Mouse (Mus musculus) right cerebral cortex, postnatal 36 days (tissue): ENCODE measurements at regions not wholly inside any gene's neighbourhood (a gene's known extent, or its start where the extent isn't known, plus 50 kb on each side); places are given as distances from the start of the nearest gene placed in this dataset.

Source experiments
- DNase-seq, 2 experiments: peaks; one replicate each; pipeline ENCODE4 v3.0.0; 2022; ENCODE audit warnings: low spot score in 2 of 2, mixed read lengths in 1 of 2

DNA sequence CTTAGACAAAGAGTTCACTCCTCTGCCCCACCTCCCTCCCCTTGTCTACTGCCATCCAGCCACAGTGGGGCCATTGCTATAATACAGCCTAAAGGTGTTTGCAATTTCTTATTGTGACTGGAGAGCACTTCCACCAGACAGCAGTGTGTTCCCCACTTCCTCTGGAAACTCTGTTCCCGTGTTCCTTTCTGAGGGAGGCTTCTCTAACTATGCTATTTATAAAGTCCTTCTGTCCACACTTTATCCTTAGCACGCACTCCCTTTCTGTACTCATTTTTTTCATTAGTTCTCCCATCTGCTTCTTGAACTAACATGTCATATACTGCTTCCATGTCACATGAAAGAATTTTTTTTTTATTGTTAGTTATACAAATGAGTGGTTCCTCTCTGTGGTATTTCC lies 52.0 kb upstream of the 4930432M17Rik start:
- DNase-seq = no peak

DNA sequence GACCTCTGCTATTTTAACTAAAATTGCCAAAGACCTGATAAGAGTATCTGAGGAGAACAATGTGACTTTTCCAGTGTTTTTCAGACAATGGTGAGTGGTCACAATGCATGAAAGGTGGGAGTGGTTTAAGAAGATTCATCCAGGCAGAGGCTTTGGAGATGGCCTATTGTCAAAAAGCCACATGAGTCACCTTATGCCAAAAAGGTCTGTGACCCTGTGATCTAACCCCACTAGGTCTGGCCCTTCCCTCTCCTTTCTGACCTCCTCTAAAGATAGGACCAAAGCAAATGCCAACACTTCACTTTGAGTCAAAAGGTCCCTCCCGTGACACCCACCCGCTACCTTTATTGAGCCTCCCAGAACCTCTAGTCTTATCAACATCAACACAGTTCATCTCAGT lies 52.4 kb upstream of the 4930432M17Rik start:
- DNase-seq = no peak

DNA sequence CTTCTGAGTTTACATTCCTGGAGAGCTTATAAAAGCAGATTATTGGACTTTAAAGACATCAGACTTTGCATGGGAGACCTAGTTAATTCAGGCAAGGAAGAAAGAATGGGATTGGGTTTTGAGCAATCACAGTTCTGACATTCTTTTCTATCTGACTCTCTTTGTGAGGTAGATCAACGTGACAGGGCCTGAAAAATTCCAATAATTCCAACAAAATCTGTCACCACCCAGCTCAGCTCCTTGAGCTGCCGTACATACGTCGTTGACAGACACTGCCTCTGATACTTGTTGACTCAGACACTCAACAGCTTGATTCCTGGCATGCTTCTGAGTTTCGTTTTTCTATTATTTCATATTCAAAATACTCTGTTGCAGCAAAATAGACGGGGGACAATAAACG lies 53.2 kb upstream of the 4930432M17Rik start:
- no peak for DNase-seq

DNA sequence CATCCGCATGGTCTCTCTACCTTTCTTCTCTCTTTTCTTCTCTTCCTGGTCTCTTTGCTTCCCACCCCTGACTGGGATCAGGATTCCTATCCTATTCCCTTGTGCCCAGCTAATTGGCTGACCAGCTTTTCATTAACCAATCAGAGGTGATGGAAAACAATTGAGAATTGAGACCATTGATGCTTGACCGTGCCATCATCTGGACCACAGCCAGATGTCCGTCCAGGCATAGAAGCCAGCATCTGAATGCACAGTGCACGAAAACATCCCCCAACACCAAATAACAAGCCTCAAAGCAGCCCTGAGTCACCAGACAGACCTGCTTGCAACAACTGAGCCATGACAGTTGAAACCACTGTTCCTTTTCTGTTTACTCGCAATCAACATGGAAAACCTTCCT lies 54.5 kb upstream of the 4930432M17Rik start:
- no peak for DNase-seq

DNA sequence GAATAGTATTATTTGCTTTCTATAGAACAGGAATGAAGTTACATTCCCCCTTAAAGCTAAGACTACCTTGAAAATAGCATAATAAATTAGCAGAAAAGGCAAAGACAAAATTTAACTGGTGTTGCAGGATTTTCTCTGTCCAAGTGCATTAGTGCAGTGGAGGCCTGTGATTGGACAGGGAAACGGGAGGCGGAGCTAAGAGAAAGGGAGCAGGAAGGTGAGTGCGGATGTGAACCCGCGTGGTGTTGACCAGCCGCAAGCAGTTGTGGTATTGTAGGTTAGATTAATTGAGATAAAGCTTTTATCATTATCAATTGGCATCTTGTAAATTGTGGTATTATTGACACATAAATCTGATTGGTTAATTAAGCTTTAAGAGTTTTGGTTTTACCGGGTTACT lies 55.8 kb upstream of the 4930432M17Rik start:
- no peak for DNase-seq

DNA sequence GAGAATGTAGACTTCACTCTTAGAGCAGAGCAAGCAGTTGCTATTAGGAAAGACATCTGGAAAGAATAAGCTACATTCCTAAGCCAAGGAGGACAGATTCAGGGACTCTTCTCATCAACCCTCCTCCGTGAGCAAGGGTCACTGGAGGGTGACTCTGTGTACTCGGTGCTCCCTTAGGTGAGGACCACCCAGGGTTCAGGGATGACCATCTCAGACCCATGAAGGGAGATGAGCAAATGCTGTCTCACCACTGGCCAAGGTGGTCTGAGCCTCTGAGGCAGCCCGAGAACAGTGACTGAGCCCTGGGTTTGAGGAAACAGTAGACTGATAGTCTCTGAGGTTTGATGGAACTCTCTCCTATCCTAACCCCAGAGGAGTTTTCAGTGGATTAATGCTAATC lies 57.3 kb upstream of the 4930432M17Rik start:
- DNase-seq = no peak

DNA sequence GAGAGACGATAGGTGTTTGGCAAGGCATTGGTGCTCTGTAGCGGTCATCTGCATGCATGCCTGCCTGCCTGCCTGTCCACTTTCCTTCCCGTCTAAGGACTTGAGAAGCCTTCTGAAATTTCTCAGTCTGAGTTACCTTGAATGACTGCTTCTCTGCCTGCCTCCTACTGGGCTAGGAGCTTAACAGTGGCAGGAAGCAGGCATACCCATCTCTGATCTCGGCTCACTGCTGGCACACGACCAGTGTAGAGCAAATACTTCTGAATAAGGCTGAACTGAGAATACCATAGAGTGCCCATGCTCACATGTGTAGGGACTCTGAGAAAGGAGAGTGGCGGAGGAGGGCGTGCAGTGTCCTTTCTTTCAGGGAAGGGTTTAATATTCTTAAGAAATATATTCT lies 60.7 kb upstream of the 4930432M17Rik start:
- DNase-seq = no peak

DNA sequence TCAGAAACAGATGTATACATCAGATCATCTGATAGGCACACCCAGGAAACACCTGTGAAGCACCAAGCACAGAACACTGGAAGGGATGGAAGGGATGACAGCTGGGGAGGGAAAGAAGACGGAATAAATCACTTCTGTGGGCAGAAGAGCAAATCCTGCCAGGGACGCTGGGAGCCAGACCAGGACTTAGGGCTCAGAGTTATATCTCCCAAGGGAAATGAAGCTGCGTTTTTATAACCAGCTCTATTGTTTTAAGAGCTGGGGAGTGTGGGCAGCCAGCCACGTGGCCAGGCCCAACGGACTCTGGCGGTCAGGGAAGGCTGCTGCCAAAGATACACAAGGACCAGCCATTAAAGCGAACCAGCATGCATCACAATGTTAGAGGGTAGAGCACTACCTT lies 61.5 kb upstream of the 4930432M17Rik start:
- DNase-seq = no peak

DNA sequence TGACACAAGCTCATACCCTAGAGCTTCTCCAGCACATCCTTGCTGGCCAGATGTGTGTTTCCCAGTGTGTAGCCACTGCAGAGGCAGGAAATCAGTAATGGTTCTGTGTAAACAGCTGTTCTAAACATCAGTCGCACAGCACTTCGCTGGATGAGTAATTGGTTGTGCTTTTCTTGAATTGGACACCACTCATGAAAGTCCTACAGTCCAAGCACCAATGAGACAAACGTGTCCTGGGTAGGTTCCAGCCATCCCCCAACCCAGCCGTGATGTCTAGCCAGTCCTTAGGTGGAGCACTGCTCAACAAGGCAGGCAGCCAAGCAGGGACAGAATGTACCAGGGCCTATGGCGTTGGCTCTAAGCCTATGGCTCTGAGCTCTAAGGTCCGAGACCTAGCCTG lies 65.8 kb upstream of the 4930432M17Rik start:
- no peak for DNase-seq

DNA sequence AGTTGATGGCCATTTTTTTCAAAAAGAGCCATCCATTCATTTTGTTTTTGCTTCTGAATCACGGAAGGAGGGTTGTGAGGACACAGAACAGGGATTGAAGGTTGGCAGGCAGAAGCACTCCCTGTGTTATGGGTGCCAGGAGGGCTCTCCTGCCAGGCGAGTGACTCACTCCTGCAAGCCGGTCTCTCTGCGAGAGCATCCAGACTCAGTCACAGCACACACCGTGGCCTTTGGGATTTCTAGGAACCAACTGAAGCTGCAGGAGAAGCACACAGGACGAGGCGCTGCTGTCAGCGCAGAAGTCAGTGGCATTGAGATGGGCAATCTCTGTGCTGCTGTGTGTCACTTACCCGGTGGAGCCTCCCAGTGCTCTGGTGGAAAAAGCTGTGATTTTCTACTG lies 66.5 kb upstream of the 4930432M17Rik start:
- no peak for DNase-seq

DNA sequence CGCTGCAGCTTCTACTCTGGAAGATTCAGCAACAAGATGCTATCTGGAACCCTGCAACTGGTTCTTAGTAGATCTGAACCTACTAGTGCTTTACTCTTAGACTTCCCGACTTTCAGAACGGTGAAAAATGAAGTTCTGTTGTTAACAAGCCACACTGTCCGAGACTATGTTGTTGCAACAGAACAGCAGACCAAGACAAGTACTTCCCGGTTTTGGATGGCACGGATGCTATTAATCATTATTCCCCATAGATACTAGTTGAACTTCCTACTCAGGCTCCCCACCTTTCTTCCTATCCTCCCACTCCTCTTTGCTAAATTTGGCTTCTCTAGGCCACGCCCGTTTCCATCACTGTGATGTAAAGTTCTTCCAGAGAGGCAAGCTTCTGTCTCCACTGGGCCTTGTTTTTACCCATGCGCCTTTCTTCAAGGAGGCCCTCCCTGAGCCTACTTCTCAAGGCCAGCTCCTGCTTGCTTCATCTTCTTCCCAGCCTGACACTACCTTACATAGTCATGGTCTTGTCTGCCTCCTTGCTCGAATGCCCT lies 67.7 kb upstream of the 4930432M17Rik start:
- no peak for DNase-seq

DNA sequence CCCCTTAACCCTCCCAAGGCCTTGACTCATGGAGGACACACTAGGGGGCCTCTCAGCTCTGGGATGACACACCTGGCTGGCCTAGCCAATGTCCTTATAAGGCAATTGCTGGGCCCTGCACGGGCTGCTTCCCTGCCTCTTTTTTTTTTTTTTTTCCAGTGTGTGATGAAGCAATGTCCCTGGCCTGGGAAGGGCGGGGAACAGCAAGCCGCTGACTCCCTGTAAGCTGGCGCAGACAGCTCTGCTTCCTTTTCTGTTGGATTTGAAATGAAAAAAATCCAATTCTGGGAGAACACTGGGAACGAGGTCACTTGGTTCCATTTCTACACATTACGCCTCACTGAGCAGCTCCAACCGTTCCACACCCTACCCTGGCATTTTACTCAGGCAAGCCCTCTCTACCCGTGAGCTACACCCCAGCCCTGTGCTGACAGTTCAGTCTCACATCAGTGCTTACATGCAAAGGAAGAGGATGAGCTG lies 68.4 kb upstream of the 4930432M17Rik start:
- DNase-seq = no peak

DNA sequence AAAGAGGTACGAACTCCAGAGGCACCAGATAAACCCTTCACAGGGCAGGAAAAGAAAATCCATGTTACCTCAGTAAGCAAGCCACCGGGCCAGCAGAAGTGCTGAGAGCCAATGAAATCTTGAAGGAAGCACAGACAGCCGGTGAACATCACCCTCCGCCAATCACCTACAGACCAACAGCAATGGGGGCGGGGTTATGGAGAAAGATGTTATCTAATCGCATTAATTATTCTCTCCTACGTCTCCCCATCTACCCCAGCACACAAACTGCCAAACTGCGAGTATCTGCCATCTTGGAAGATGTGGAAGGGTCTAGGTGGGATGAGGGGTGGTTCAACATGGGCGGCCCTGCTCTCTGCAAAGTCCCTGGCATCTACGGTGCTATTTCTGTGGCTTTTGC lies 68.6 kb upstream of the Slc44a3 start:
- no peak for DNase-seq

DNA sequence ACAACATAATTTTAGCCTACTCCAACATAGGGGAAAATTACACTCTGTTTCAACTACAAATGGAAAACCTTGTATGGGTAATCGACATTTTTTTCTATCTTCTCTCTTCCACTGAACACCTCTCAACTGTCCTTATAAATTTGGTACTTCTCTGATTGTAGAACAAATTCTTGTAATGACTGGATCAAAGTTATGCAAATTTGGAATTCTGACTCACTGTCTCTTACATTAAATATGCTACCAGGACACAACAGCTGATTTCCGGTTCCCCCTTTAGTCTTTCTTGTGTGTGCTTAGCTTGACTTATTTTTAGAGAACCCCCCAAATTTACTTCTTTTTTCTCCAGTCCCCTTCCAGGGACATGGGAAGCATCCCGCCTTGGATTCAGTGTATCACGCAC lies 68.2 kb upstream of the Slc44a3 start:
- DNase-seq = no peak

DNA sequence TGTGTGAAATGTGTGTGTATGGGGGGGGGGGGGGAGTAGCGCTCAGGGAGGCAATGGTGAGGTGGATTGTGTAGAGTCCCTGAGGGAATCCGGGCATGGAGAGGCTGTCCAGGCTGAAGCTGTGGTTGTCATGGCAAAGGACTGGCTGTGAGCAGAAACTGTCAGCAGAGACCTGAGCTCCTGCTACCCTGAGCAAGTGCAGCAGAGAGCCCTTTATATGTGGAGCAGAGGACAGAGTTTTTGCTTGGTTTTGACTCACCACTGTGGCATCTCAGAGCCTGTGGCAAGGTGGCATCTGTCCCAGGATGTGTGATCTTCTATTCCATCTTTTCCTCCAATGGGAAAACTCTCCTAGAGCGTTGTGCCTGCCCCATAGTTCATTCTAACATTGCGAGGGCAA lies 65.8 kb upstream of the Slc44a3 start:
- no peak for DNase-seq

DNA sequence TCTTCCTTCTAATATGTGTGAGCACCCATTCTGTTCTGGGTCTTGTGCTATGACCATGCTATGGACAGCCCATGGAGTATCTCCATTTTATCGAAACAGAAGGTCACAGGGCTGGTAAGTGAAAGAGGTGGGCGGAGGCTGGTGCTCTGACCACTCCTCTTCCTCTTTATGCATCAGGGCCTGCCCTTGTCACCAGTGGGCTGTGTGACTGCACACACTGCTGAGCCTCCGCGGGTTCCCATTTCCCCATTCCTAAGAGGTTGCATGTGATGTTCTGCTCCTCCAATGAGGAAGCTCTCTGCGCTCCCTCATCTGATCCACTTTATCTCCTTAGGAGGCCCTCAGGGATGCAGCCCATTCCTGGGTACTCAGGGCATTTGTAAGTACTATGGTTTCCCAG lies 65.0 kb upstream of the Slc44a3 start:
- no peak for DNase-seq

DNA sequence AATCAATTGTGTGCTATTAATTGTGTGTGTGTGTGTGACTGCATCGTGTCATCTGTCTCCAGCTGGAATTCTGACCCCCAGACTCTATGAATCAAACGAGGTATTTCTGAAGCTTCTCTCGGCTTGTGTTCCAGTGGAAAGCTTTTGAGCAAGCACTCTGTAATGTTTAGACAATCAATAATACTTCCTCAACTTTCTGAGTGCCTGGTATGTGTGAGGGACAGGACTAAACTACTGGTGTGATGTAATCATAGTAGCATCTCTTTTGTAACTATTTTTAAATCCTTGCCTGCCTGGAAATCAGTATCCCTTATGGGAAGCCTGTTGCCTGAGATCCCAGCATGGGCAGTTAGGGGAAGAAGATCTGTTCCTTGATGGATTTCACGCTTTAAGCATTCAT lies 62.4 kb upstream of the Slc44a3 start:
- DNase-seq = no peak

DNA sequence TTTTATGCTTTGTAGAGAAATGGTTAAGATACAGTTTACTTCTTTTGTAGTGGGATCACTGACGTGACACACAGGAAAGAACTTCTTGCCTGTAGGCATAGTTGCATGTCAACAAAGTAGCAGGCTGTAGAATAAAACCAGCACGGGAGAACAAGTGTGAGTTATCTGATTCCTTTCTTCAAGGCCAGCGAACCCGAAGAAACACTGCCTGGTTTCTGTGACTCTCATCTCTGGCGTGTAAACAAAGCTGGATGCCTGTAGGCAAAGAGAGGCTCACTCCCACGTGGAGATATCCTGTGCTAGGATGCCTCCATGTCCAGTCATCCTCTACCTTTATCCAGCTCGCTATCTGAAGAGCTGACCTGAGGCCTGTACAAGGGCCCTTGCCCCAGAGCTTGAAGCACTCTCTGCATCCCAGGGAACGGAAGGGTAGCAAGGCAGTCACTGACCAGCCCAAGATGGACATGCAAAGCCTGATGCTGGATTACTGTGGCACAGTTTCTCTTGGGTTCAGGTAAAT lies 61.5 kb upstream of the Slc44a3 start:
- DNase-seq = no peak

DNA sequence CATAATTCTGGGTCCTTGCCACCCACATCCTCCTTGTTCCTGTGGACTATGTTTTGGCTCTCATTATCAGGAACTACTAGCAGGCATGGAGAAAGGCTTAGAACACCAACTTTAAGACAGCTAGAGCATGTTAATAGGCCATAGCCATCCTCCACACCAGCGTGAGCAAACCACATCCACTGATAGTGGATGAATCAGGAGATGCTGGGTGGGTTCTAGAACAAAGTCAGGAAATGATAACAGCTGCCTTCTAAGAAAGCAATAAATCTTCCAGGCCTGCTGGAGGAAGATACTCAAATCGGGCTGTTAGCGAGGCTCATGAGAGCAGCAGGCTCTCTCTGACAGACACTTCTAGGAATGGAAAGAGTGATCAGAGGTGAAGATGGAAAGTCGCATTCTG lies 60.9 kb upstream of the Slc44a3 start:
- no peak for DNase-seq

DNA sequence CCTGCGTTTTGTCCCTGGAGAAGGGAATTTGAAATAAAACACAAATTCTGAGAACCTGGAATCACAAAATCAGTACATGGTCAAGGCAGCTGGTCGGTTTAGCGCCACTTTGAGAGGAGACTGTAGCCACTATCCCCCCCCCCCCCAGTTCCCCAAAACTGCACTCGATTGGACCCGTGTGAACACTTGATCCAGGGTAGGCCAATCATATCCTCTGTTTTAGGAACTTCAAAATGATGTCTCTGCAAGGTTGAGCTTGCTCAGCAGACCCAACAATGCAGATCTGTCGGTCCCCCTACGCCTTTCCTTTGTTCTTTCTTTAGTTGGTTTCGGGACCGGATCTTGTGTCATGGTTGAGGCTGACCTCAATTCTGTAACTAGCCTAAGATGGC lies 57.3 kb upstream of the Slc44a3 start:
- DNase-seq = no peak

DNA sequence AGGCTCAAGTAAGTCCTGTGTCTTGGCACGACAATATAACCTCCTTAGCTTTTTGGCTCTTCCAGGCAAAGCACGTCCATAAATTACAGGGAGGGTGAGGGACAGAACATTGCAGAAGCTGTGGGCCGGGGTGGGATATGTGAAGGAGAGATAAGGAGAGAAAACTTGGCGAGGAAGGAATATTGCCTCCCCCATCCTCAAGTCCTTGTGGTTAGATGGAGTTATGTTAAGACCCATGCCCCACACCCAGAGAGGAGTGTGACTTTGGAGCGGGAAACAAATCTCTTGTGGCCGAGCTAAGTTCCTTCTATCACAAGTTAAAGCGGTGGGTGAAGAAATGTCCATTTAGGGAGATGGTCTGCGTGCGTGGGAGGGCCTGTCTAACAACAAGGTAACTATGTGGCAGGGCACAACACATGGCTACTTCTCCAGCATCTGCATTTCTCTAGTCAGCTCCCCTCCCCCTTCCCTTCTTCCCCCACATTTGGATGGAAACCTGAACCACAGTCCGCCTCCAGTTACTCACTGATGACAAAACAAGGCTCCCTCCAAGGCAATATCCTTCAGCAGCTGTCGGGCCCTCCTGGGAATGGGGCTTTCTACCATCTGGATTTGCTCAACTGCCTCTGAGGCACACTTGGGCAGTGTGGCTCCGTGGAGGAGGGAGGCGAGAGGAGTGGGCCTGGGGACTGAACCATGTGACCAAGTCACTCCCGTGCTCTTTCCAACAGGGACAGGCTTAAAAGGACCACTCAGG lies 56.7 kb upstream of the Slc44a3 start:
- DNase-seq = peak in 1 of 2 experiments; percentile 7

DNA sequence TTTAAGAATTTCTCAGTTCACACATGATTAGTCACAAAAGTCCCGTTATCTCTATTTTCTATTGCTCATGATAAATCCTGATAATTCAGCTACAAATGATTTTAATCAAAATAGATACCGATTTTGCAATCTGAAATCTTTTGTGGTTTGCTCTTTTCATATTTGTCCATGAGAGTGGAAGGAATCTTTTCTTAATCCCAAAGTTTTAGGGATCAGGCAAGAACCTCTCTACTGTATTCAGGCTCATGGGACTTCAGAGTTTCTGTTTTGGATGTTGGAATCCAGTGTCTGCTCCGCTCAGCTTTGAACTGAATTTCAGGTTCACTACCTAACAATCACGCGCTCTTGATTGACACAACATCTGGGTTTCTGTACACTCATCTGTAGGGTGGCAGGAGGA lies 53.1 kb upstream of the Slc44a3 start:
- DNase-seq = no peak

DNA sequence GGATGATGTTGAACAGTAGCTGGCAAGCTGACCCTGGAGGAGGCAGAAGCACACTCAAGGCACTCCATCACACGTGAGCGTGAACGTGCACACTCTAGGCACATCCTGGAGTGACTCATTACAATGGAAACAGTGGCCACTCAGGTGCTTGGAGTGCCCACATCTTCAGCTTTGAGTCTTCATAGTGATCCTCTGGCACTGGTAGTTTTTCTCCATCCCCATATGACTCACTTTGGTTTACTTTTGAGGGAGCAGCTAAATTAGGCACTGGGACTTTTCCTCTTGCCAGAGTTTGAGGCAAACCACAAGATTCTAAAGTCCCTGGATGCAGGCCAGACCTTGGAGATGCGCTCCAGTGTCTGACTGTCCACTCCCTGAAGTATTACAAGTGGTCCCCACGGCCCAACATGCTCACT lies 52.5 kb upstream of the Slc44a3 start:
- DNase-seq = peak in 1 of 2 experiments; percentile 9

DNA sequence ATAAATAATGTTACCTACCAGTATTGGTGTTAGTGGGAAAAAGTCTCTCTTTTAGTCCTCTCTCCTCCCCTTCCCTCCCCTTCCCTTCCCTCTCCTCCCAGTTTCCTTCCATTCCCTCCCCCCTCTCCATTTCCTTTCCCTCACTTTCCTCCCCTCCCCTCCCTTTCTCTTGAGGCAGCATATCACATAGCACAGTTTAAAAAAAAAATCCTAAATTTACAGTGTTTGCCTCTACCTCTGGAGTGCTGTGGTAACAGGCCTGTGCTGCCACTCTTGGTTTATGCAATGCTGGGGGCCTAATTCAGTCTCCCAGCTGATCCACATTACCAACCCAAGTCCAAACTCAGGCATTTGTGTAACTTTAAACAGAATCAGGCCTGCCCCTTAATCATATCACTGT lies 52.1 kb upstream of the Slc44a3 start:
- no peak for DNase-seq
